Mouse (Mus musculus): ENCODE data around the gene Nsmce3.
A peak's percentile ranks its signal among the peaks of the same experiment; 100 is the strongest.

Gene Nsmce3

DNA sequence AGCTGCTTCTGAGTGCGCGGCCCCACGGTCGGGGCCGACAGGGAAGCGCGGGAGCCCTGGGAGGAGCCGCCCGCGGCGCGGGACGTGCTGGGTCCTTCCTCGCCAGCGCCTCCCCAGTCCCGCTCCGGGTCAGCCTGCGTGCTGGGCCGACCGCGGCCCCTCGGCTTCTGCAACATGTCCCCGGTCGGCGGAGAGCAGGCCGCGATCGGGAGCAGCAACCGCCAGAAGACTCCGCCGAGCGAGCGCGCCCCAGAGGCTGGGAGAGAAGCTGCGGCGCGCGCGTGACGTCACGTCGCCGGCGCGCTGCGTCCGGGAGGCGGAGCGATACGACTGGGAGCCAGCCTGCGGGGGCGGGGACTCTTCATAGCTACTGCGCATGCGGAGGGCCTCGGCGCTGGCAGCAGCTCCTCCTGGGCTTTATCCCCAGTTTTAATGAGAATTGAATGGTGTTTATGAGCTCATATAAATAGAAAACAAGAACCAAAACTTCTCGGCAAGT is at the start of gene Nsmce3:
Nsmce3 (minus strand) TSS at position 255 of the 499 bp plus-strand sequence.
- peak; percentile 95 for DNase-seq (ENCODE audit: low spot score in 2 of 2)

DNA sequence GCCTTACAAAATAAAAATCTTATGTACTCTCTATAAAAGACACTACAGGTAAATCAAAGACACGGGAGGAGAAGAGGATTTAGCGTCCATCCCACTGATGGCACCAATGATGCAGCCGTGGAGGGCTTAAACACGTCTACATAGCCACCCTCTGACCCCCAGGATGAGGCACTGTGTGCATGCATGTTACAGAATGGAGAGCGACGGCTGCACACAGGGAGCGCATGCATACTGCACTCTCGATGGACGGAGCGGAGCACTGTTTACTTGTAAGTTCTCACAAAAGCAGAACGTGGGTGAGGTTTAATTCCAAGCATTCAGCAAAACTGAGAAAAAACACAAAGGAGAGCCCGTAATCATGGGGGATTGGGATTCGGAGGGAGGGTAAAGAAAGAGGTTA is 48.4 kb upstream of the Nsmce3 start:
- no peak for DNase-seq (ENCODE audit: low spot score in 2 of 2)

DNA sequence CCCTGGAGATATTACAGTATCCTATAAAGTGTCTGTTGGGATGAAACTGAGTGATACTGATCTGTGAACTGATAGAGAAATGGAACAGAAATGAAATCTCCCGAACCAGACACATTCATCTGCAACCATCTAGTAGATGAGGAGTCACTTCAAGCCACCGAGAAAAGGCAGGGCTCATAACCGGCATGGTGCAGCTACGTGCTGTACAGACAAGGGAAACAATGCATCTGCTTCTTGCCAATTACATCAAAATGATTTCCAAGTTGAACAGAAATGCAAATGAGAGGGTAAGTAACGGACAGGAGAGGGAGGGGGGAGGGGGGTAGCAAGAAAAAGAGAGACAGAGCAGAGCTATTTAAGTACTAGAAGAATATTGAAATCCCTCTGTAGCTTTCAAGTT is 47.9 kb upstream of the Nsmce3 start:
- DNase-seq (ENCODE audit: low spot score in 2 of 2), result no peak

DNA sequence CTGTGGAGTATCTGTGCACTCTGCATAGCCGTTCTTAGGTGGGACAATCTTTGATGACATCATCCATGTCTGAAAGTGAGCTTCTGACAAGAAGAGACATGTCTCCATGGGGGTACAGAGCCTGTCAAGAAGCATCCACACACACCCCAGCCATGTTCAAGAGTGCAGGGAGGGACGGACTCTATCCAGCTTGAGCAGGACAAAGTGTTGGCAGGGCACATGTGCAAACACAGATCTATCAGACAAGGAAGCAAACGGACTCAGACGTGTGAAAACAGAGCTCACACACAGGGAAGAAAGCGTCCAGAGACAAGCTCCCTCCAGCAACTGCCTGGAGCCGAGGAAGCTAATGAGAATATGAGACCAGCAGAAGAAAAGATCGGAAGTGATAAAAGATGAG is 43.9 kb upstream of the Nsmce3 start:
- DNase-seq (ENCODE audit: low spot score in 2 of 2), result no peak

DNA sequence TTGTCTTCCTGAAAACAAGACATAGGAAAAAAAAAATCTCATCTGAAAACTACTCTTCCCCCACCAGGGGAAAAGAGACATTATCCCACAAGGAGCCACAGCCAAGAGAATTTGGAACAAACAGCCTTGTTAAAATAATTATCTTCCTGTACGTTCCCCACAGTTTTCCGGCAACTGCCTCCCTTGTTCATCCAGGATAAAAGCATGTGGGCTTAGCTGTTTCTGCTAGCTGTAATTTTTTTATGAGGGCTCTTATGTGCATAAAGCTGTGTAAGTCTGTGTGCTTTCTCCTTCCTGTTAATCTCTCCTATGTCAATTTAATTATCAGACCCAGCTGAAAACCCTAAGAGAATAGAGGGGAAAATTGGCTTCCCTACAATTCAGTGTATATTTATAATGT is 42.3 kb upstream of the Nsmce3 start:
- no peak for DNase-seq (ENCODE audit: low spot score in 2 of 2)

DNA sequence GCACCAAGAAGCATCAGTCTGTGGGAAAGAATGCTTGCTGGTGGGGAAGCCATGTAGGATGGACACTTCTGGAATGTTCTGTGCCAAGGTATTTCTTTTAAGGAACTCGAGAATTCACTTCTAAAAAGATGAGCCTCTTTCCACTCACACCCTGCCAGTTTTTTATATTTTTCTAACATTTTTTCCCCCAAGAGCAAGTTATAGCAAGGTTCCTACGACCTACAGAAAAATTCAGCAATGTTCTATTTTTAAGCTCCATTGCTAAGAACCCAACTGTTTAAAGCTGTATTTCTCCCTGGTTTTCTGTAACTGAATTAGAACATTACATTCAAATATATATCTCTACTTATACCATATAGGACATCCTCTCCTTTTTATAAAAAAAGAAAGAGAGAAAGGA is 39.1 kb upstream of the Nsmce3 start:
- no peak for DNase-seq (ENCODE audit: low spot score in 2 of 2)

DNA sequence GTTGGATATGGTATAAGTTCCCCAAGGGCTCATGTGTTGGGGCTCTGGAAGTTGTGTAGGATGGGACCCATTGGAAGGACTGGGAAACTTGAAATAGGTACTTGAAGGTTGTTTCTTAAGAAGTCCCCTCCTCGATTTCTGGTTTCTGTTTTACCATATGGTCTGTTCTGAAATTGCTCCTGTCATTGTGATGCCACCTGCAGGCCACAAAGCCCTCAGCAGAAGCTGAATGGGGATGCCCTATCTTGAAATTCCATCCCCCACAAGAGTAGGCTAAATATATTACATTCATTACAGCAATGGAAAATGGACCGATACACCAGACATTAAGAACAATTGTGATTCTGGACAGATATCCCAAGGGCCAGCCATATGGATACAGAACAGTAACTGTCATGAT is 37.4 kb upstream of the Nsmce3 start:
- no peak for DNase-seq (ENCODE audit: low spot score in 2 of 2)

DNA sequence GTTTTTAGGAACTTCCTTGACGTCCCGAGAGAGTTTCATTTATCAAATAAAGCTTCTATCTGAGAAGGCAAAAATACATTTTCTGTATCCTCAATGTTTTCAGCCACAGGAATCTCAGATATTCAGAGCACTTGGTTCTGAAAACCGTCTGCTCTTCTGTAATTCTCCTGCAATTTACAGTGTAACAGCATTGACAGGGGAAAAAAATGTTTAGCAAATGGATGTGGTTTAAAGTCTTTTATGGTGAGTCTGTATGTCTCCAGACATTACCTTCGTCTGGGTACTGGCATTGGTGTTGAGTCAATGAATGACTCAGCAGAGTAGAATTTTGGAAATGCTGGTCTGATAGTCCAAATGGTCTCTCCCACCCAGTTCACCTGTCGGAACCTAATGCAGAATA is 34.2 kb upstream of the Nsmce3 start:
- DNase-seq (ENCODE audit: low spot score in 2 of 2), result no peak

DNA sequence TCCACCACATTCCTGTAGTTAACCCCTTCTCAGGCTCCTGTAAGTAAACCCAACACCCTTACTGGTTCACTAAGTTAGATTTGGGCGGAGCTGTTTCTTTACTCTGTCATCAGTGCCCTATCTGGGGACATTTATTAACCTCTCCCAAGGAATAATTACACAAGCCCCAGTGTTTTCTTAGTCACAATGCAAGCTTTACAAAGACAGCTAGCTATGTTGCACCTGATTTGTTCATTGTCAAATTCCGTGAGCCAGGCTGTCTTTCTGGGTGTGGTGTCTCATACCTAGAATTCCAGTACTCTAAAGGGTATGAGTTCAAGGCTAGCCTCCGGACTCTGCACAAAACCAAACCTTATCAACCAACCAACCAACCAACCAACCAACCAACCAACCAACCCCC is 32.7 kb upstream of the Nsmce3 start:
- no peak for DNase-seq (ENCODE audit: low spot score in 2 of 2)

DNA sequence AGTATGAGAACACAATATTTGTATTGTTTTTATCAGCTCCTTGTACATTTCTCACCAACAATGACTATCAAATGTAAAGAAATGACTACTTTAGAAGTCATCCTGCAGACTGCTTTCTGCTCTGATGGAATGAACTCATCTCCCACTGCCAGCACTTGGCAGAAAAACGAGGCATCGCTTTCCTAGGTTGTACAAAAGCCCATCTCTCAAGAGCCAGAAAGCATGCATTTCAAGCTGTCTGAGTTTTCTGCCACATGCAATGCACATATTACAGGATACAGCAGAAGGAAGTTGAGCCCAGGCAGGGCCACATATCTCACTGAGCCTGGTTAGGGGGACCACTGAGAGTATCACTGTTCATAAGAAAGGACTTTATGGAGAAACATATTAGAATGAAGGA is 27.5 kb upstream of the Nsmce3 start:
- DNase-seq (ENCODE audit: low spot score in 2 of 2), result no peak

DNA sequence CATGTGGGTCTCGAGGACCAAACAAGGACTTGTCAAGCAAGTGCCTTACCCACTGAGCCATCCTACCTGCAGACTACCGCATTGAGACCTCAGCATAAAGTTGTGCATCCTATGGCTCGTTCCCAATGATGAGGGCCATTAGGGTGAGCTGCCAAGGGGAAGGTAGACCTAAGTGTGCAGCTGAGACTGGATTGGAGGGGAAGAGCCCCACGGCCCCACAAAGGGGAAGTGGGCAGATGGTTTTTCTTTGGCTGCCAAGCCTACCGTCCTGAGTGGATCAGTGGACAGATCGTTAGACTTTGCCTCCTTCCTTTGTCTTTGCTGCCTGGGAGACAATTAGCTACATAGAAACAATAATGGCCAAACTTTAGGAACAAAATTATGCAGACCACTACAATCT is 23.8 kb upstream of the Nsmce3 start:
- no peak for DNase-seq (ENCODE audit: low spot score in 2 of 2)

DNA sequence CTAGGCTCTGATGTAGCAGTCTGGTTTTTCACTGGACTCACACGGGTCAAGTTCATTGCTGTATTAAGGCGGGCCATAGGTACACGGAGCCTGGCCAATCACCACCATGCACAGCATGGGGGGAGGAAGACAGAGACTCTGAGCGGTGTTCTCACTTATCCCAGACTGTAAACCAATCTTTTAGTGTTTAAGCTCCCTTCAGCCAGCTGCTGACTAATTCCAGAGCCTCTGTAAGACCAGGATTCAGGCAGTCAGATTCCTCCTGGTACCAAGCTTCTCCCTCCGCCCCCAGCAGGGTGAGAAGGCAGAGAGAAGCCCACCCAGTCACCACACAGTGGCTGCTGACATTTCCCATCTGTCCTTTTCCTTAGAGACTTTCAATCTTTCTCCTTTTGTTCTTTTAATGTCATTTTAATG is 22.9 kb upstream of the Nsmce3 start:
- no peak for DNase-seq (ENCODE audit: low spot score in 2 of 2)

DNA sequence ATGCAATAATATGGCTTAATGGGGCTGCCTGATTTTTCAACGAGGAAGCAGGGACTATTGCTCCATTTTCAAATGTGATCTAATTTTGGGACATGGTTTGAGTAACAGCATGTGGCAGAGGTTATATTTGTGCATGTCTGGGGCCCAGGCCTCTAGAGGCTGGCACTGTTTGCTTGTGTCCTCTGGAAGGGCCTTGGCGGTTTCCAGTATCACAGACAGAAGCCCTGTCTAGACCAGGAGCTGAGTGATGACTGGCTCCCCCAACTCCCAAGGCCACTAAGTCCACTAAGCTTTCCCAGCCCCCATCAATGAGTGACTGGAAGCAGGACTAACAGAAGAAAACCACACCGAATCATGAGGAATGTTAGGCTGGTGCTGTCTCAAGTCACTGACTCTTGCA is 18.3 kb upstream of the Nsmce3 start:
- DNase-seq (ENCODE audit: low spot score in 2 of 2), result peak; percentile 50

DNA sequence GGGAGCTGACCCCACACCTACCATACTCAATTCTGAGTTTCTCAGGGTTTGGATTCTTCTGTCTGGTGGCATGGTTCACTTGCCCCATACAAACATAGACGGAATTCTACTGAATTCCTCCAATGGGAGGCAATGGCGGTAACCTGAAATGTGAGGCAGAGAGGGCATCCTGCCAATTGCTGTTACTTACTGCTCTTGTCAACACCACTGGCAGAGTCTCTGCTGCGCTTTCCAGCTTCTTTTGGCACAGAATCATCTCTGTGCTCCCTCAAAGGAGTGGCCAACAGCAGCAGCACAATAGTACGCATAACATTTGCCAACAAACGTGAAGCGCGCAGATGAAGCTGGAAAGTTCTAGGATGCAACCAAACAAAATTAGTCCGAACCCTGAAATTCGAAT is 17.1 kb upstream of the Nsmce3 start:
- DNase-seq (ENCODE audit: low spot score in 2 of 2), result peak; percentile 33 to 65

DNA sequence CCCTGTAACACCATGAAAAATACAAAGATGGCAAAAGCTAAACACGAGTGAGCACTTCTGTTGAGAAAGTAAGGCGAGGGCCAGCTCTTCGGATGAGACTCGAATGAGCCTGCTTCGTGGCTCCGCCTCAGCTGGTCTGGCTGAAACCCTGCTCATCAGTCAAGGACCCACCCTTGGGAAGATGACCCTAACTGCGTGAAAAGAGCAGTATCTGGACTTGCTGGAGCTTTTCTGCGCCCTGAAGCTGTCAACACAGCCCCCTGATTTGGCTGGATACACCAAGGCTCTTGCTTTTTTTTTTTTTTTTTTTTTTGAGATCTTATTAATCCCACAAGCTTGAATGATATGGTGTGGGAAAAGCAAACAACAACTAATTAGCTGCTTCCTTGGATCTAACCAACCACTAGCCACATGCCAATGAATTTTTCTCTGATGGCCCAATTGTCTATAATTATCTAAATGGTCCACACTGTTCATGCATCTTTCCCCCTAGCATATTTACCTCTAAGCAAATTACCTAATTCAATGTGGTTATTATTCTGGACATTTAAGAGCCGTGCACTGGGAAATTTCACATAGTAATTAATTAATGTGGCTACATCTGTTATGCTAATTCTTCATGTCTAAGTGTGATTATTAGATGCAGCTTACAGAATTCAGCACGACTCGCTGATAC is 11.5 kb upstream of the Nsmce3 start:
- no peak for DNase-seq (ENCODE audit: low spot score in 2 of 2)

DNA sequence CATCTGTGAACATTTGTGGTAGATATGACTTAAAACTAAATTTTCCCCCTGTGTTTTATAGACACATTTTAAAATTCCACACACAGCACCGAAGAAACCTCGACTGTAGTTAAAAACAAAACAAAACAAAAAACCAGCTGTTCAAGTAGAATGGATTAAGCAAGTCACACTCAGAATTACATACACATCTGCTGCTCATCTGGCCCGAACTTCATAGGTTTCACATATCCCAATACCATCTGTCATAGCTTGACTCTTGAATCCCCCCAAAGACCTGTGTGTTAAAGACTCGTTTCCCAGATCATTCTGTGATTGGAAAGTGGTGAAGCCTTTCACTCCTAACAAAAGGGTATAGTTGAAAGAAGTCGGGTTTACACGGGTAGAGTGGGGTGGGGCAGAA is 9.4 kb upstream of the Nsmce3 start:
- DNase-seq (ENCODE audit: low spot score in 2 of 2), result no peak

DNA sequence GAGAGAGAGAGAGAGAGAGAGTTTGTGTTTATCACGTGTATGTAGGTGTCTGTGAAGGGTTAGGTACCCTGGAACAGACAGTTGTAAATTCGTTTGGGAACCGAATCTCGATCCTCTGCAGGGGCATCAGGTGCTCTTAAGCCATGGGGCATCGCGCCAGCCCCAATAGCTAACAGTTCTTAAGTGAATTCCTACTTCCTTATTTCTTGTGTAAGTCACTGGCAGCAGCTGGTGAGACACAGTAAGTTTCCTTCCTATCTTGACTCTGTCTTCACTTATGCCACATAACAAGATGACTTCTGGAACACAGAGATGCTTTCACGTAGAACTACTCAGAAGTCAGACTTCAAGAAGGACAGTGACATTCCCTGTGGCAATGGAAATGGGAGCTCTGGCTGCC is 8.6 kb upstream of the Nsmce3 start:
- DNase-seq (ENCODE audit: low spot score in 2 of 2), result no peak

DNA sequence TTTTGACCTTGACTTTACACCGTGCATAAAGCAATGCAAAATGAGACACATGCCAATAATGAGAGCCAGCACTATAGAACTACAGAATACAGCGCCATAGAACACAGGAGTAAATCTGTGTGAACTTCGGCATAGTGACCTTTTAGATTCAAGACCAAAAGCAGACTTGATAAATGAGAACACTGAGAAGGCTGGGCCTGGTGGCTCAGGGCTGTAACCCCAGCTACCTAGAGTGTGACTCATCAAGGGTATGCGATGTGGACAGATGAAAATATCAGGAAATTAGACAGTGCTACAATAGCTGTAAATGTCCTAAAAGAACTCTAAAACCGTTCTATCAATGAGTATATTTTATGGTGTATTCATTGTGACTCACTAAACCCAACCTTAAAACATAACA is 7.6 kb upstream of the Nsmce3 start:
- no peak for DNase-seq (ENCODE audit: low spot score in 2 of 2)

DNA sequence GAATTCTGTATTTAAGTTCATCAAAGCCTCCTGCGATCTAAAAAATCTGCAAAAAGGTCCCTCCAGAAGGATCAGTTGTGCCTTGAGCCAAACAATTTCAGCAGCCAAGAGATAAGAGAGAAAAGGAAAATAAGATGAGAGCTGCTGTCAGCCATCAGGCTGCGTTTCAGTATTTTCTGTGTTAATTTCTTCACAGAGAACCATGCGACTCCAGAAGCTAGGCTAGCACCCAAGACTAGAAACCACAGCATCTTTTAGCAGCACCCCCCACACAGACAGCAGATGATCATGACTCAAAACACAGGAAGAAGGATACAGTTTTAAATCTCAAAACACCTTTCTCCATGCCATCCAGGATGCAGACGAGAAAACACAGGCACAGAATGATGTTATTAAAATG is 2.1 kb upstream of the Nsmce3 start:
- no peak for DNase-seq (ENCODE audit: low spot score in 2 of 2)

DNA sequence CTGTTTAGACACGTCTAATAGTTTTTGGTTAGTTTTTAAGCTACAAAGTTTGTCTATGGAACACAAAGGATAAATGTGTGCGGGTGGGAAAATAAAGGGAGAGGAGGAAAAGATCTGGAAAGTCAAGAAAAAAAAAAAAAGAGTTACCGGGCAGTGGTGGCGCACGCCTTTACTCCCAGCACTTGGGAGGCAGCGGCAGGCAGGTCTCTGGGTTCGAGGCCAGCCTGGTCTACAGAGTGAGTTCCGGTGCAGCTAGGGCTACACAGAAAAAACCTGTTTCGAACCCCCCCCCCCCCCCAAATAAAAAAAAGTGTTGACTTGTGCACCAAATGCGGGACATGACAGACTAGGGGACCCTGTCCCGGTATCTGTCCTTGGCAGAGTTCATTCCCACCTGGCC is 469 bp upstream of the Nsmce3 start:
- no peak for DNase-seq (ENCODE audit: low spot score in 2 of 2)

DNA sequence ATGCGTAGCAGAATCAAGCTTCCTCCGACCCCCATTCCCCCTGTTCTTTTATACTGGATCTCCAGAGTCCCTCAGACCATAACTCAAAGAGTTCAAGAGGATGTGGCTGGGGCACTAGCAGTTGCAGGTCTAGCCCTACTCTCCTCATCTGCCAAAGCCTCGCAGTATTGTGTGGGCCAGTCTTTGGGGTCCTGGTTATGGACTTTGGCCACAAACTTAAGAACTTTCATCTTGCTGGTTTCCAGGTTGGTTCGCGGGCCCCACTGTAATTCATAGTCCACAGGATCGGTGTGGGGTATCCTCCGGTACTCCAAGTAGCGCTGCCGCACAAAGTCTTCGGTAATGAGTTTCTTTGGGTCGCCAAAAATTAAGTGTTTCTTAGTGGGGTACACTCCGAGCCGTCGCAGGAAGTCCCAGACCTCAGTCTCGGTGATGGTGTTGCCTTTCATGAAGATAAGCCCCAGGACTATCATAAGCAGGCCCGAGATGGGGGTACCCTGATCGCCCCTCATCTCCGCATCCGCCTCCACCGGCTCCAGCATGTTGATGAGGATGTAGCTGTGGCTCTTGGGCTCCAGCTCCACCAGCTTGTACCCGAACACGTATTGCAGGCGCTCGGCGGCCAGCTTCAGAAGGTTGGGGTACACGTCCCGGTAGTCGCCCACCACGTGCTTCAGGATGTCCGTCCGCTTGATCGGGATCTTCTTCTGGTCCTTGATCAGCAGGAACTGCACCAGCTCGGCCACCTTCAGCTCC is 632 bp downstream of the Nsmce3 start:
- DNase-seq (ENCODE audit: low spot score in 2 of 2), result no peak

DNA sequence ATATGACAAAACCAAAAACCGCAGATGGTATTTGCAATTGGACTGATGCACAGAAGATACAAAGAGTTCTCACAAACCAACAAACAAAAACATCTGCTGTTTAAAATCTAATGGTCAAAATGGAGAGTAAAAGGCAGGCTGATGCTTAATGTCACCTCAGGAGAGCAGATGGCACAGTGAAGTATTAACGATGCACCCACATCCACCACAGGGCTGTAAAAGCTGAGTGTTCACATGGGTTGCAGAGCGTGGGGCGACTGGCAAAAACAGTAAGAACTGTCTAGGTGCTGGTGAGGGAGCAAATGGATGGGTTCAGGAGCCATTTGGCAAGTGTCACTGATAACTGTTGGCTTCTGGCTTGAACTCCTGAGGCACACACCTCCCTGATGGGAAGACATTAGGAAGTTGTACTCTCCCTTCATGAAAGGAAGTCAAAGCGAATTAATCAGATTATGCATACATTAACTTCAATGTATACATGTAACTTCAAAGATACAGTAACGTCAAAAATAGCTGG is 3.2 kb downstream of the Nsmce3 start:
- DNase-seq (ENCODE audit: low spot score in 2 of 2), result no peak

DNA sequence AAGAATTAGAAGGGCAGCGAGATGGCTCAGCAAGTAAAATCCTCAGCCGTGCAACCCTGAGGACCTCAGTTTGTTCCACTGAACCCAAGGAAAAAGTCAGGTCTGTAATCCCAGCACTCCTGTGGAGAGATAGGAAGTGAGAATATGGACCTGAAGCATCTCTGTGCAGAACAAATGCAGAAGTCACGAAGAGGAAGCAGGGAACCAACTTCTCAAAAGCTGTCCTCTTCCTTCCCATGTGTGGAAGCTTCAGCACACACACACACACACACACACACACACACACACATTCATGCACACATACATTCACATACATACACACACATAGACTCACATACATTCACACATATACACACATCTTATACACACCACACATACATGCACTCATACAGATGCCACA is 9.3 kb downstream of the Nsmce3 start:
- DNase-seq (ENCODE audit: low spot score in 2 of 2), result no peak
